Mouse (Mus musculus) megakaryocyte, embryonic 14.5 days (primary cell): Measurements from ENCODE around the gene Pde4b.

Source experiments
- FLI1 ChIP-seq: IDR thresholded peaks from 2 replicates; pipeline ENCODE4 v1.6.1; 2012; ENCODE audit warnings: low read length, inconsistent platforms, mixed read lengths
- GATA1 ChIP-seq: IDR thresholded peaks from 3 replicates; pipeline ENCODE4 v1.6.1; 2012; ENCODE audit warnings: mixed read lengths, low read length, inconsistent platforms, borderline replicate concordance

GRCm38 (mm10) chr4:102310630-102311029 is 223.3 kb downstream of the Pde4b start:
- TF ChIP-seq GATA1, result no peak
- no peak for TF ChIP-seq FLI1
